Mouse (Mus musculus): ENCODE results near the gene Gm9945.

Gene Gm9945

DNA sequence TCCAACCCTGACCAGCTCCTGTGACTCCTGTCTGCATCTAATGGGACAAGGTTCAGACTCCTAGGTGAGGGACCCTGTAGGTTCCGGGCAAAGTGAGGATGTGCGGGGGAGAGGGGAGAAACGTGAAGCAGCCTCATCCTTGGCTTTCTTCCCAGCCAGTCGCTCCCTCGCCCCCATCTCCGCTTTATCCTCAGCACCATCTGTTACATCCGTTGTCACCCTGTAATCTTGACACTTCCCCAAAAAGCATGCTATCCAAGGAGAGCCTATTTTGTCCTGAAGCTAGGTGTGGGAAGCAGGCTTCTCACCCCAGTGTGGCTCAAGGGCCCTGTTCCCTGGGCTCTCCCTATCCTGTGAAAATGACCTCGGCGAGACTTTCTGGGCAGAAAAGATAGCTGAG is 43.0 kb downstream of the Gm9945 start:
- no peak for DNase-seq (ENCODE audit: low read depth, low spot score)

GRCm38 (mm10) chr11:53523545-53524405 is 43.8 kb downstream of the Gm9945 start:
- DNase-seq (ENCODE audit: low read depth, low spot score), result peak; percentile 52

- no peak for DNase-seq (ENCODE audit: low read depth, low spot score)
Measured at GRCm38 (mm10) chr11:53524905-53525304, 44.9 kb downstream of the Gm9945 start.

GRCm38 (mm10) chr11:53525461-53525860 is 45.5 kb downstream of the Gm9945 start:
- peak; percentile 75 for DNase-seq (ENCODE audit: low read depth, low spot score)

- DNase-seq (ENCODE audit: low read depth, low spot score), result no peak
Measured at GRCm38 (mm10) chr11:53528397-53529252, 48.7 kb downstream of the Gm9945 start.

DNA sequence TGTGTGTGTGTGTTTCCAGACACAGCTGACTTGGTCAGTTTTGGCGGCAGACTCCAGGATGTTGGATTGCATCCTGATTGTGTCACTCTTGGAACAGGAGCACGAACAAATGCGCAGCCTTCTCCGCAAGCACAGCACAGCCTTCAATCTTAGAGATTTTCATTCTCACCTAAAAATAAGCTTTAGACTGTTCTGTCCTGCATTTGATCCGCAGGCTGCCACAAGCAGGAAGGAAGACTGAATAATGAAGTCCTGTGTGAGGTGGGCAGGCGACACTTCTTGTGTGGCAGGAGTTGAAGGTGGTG is 49.2 kb downstream of the Gm9945 start:
- DNase-seq (ENCODE audit: low read depth, low spot score), result no peak

DNA sequence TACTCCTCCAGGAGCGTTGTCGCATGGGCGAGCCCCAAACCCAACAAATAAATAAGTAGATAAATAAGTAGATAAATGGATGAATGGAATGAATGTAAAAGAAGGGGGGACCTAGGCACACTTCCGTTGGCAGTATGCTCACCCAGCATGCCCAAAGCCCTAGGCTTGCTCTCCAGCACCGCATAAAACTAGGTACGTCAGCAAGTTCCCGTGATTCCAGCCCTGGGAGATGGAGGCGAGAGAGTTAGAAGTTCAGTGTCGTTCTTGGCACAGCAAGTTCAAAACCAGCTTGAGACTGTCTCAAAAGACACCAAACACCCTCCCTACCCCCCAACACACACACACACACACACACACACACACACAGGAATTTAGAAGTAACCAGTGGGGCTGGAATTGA is 50.0 kb downstream of the Gm9945 start:
- DNase-seq (ENCODE audit: low read depth, low spot score), result no peak
